Mouse (Mus musculus): Measurements from ENCODE around the gene Fnip2. TPM values are rescaled to one million over a fixed set of nuclear protein-coding genes. Genes with fewer than 3 reads are reported as not detected.
"Not testable (repeated sequence)": the region's sequence is repeated elsewhere in the genome, so short reads cannot be mapped to it uniquely, and the experiment has no call there.

Gene Fnip2
- polyA plus RNA-seq, 1 experiment: 21.3 TPM

DNA sequence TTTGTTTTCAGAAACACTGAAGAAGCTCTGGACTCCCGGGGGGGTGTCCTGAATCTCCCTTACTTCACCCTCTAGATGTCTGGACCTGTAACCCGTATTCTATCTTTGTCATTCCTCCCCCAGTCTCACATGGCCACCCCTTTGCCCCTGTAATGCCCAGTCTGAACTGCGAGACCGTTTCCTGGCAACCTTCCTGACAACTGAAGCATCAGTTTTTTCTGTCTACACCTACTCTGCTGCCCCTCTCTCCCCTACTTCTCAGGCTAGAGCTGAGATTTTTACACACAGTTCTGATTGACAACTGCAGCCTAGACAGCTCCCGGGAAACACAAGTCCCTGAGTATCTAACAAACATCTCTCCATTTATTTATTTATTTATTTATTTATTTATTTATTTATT, 9.3 kb upstream of the Fnip2 start:
- TF ChIP-seq POLR2A (IDR thresholded peaks at IDR 0.05; ENCODE audit: borderline replicate concordance, extremely low read depth, insufficient read depth, insufficient read length, poor library complexity, severe bottlenecking) (no peak), CTCF (IDR thresholded peaks at IDR 0.05; ENCODE audit: borderline replicate concordance, extremely low read depth, insufficient read depth, insufficient read length) (no peak)
- DNase-seq (ENCODE audit: low read depth): peak; percentile 38

DNA sequence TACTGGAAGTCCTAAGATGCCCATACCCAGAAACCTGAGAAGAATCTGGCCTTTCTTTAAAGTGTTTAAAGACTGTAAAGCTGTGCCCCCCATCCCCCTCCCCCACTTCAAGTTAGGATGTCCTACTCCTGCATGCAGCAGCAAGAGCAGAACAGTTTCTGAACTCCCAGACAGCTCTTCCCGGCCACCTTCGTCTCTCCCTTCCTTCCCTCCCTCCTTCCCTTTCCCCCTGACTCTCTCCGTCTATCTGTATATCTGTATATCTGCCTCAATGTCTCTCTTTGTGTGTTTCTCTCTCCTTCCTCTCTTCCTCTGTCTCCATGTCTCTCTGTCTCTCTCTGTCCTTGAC, 8.8 kb upstream of the Fnip2 start:
- no peak for TF ChIP-seq POLR2A (IDR thresholded peaks at IDR 0.05; ENCODE audit: borderline replicate concordance, extremely low read depth, insufficient read depth, insufficient read length, poor library complexity, severe bottlenecking)
- no peak for TF ChIP-seq CTCF (IDR thresholded peaks at IDR 0.05; ENCODE audit: borderline replicate concordance, extremely low read depth, insufficient read depth, insufficient read length)
- DNase-seq (ENCODE audit: low read depth): no peak

DNA sequence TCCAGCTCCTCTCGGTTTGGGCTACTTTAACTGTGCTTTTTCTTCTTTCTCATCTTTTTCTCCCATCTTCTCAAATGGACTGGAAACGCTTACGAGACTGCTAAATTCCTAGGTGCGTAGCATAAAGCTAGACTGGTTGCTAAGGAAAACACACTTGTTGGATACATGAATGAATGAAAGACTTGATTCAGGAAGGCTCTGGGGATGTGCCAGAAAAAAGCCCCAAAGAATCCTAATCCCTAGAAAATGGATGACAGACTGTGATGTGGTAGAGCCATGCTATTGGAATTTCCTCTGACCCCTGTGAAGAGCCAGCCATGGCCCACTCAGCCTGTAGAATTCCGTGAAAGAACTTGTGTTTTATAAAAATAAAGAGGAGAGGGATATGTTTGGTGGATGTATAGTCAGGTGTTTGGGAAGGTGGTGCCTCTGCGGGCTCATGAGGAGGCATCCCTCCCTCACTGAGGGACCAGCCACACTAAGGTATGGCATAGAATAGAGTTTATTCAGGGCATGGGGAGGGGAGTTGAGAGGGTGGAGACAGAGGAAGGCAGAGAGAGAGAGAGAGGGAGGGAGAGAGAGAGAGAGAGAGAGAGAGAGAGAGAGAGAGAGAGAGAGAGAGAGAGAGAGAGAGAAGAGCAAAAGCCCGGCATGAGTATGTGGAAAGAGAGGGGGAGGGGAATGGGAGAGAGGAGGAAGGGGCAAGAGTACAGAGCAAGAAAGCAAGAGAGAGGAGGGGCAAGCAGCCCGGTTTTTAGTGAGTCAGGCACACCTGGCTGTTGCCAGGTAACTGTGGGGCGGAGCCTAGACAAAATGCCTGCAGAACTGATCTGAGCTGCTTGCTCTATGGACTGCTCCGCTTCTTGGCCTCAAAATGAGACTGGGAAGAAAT, 8.2 kb upstream of the Fnip2 start:
- no peak for TF ChIP-seq POLR2A (IDR thresholded peaks at IDR 0.05; ENCODE audit: borderline replicate concordance, extremely low read depth, insufficient read depth, insufficient read length, poor library complexity, severe bottlenecking)
- TF ChIP-seq CTCF (IDR thresholded peaks at IDR 0.05; ENCODE audit: borderline replicate concordance, extremely low read depth, insufficient read depth, insufficient read length): no peak
- peak; percentile 90 for DNase-seq (ENCODE audit: low read depth)

DNA sequence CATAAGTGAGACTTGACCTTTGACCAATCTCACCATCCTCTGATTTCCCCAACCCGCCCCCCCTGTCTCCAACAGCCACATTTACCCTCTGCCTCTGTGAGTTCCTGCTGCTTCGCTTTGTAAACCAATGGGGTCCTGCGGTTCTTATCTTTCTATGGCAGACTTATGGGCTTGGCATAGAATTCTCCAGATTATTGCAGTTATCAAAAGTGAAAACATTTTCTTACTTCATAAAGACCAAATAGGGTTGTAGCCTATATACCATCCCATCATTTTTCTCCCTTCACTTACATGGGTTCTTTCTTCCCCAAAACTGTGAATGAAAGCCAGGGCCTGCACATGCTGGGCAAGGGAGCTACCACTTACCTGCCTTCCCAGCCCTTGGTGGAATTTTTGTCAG, 6.7 kb upstream of the Fnip2 start:
- TF ChIP-seq POLR2A (IDR thresholded peaks at IDR 0.05; ENCODE audit: borderline replicate concordance, extremely low read depth, insufficient read depth, insufficient read length, poor library complexity, severe bottlenecking) (no peak), CTCF (IDR thresholded peaks at IDR 0.05; ENCODE audit: borderline replicate concordance, extremely low read depth, insufficient read depth, insufficient read length) (no peak)
- no peak for DNase-seq (ENCODE audit: low read depth)

DNA sequence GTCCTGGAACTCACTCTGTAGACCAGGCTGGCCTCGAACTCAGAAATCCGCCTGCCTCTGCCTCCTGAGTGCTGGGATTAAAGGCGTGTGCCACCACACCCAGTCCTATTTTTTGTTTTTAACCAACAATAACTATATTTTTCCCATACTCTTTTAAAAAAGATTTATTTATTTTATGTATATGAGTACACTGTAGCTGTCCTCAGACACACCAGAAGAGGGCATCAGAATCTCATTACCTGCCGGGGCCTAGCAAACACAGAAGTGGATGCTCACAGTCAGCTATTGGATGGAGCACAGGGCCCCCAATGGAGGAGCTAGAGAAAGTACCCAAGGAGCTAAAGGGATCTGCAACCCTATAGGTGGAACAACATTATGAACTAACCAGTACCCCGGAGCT, 5.8 kb upstream of the Fnip2 start:
- not testable (repeated sequence) for DNase-seq (ENCODE audit: low read depth)

DNA sequence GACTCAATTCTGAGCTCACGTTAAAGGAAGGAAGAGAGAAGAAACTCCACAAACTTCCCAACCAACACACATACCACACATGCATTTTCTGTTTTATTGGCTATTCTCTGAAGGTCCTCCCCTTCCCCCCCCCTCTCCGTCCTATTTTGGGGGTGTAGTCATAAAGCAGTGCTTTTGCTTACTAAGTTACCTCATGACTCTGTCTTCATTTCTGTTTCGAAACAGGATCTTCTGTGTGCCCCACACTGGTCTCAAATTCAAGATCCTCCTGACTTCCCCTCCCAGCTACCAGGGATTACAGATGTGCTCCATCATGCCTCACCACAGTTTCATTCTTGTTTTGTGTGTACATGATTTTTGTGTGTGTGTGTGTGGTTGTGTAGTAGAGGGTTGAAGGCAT, 4.8 kb upstream of the Fnip2 start:
- TF ChIP-seq CTCF (IDR thresholded peaks at IDR 0.05; ENCODE audit: borderline replicate concordance, extremely low read depth, insufficient read depth, insufficient read length): no peak
- TF ChIP-seq POLR2A (IDR thresholded peaks at IDR 0.05; ENCODE audit: borderline replicate concordance, extremely low read depth, insufficient read depth, insufficient read length, poor library complexity, severe bottlenecking): no peak

DNA sequence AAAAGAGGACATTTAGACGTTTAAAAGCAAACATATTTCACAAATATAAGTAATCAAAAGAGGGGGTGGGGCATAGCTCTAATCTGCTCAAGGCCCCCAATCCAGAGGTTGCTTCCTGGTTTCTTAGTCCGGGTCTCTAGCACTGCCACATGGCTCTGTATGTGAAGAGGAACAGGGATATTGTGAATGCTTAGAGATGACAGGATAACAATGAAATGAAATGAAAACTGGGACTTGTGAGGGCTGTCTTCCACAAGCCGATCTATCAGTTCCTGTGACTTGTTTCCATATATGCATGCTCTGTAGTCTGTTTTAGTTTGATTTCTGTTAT, 1.7 kb upstream of the Fnip2 start:
- no peak for DNase-seq (ENCODE audit: low read depth)
- TF ChIP-seq CTCF (IDR thresholded peaks at IDR 0.05; ENCODE audit: borderline replicate concordance, extremely low read depth, insufficient read depth, insufficient read length) (no peak), POLR2A (IDR thresholded peaks at IDR 0.05; ENCODE audit: borderline replicate concordance, extremely low read depth, insufficient read depth, insufficient read length, poor library complexity, severe bottlenecking) (no peak)

More for the DNA sequence above, 4.8 kb upstream of the Fnip2 start:
- no peak for DNase-seq (ENCODE audit: low read depth)

DNA sequence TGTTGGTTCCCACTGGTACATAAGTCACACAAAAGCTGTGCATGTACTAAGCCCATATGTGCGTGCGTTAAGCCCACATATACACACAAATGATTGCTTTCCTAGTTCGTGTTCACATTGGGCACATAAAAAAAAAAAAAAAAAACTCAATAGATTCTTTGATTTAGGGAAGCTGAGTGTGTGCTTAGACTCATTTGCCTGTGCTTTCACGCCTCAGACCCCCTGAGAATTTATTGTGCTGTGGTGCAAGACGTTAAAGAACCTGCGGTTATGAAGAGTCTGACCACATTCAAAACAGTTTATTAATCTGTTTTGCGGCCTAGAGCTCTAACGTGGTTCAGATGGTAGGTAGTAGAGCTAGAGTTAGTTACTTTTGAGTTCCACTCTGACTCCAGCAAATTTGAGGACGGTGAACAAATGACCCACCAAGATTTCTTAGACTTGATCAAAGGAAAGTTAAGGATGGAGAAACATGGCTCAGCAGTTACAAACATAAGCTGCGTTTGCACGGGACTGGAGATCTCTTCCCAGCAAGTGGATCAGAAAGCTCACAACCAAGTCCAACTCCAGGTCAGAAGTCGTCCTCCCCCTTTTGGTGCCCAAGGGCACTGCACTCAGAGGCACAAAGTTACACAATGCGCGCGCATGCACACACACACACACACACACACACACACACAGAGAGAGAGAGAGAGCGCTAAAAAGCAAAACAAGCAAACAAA, 1.2 kb upstream of the Fnip2 start:
- DNase-seq (ENCODE audit: low read depth): no peak

DNA sequence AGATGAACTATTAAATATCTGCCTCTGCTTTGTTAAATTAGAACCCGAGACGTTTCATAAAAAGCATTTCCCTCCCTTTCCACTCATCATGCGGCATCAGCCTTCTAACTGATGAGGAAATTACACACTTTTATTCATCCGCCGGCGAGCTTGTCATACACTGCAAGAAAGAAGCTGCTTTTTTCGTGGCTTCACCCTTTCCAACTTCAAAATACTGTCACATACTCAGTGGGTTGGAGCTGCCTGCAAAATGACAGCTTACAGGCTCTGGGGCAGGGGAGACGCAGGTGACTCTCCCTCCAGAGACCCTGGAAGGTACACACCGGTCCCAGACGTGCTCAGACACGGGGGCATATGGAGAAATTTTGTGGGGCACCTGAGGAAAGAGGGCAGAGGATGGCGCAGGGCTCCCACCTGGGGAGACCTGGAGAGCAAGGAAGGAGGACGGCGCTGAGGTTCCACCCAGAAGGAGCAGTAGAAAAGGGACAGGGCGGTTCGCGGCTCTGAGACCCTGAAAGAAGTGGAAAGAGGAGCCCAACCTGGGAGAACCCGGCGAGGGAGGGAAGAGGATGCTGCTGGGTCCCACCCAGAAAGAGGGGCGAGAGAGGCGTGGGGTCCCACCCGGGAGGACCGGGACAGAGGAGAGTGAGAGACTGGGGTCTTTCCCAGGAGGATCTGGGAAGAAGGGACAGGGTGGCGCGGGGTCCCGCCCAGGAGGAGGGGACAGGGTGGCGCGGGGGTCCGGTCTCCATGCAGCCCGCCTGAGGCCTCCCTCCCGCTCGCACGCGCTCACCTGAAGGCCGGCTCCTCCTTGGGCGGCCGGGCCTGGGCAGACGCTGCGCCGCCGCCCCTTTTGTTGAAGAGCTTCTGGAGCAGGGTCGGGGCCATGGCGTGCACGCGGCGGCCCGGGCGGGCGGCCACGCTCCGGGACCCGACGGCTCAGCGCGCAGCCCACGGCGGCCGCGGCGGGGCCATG, 592 bp downstream of the Fnip2 start:
- DNase-seq (ENCODE audit: low read depth): peak; percentile 65

More for the DNA sequence above, 1.2 kb upstream of the Fnip2 start:
- TF ChIP-seq CTCF (IDR thresholded peaks at IDR 0.05; ENCODE audit: borderline replicate concordance, extremely low read depth, insufficient read depth, insufficient read length) (peak; percentile 21; the same call in 1 of the 2 replicates), POLR2A (IDR thresholded peaks at IDR 0.05; ENCODE audit: borderline replicate concordance, extremely low read depth, insufficient read depth, insufficient read length, poor library complexity, severe bottlenecking) (no peak)

DNA sequence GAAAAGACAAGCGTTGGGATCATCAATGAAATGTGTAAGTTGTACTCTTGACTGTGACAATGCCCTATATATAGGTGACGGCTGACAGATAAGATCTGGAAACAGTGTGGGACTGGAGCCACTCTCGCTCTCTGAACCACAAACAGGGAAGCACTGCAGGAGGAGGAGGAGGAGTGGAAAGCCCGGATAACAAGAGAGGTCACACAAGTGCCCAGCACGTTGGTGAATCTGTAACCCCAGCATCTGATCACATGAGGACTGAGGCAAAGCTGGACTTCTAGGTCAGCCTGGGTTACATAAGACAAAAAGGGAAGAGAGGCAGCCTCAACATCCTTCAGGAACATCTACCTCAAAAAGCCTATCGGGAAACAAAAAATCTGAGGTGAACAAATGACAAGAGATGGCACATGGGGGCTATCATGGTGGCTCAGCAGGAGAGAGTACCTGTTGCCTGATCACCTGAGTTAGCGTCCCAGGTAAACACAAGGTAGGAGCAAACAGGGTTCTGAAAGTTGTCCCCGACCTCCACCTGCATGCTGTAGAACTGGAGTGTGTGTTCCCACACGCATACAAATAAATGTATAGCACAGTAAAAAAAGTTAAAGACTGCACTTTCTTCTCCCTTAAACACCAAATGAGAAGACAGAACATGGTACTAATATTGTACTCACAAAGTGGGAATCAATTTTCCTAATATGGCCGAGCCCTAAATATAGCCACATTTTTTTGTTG, 2.6 kb downstream of the Fnip2 start:
- DNase-seq (ENCODE audit: low read depth): no peak
- TF ChIP-seq CTCF (IDR thresholded peaks at IDR 0.05; ENCODE audit: borderline replicate concordance, extremely low read depth, insufficient read depth, insufficient read length) (no peak), POLR2A (IDR thresholded peaks at IDR 0.05; ENCODE audit: borderline replicate concordance, extremely low read depth, insufficient read depth, insufficient read length, poor library complexity, severe bottlenecking) (no peak)

More for the DNA sequence above, 592 bp downstream of the Fnip2 start:
- TF ChIP-seq CTCF (IDR thresholded peaks at IDR 0.05; ENCODE audit: borderline replicate concordance, extremely low read depth, insufficient read depth, insufficient read length) (no peak), POLR2A (IDR thresholded peaks at IDR 0.05; ENCODE audit: borderline replicate concordance, extremely low read depth, insufficient read depth, insufficient read length, poor library complexity, severe bottlenecking) (no peak)
